Mouse (Mus musculus): ENCODE results near the gene Lrrc8a.

The Lrrc8a gene

GRCm38 (mm10) chr2:30238906-30239465 is 1.5 kb downstream of the Lrrc8a start:
- no peak for DNase-seq (ENCODE audit: low read depth, low spot score)

- DNase-seq (ENCODE audit: low read depth, low spot score) = no peak
Observed at GRCm38 (mm10) chr2:30239777-30240176, 2.3 kb downstream of the Lrrc8a start.

GRCm38 (mm10) chr2:30240267-30240666 is 2.8 kb downstream of the Lrrc8a start, which contains the start of gene Gm28035:
Gm28035 (plus strand) TSS chr2:30240567.
- DNase-seq (ENCODE audit: low read depth, low spot score) = no peak

- DNase-seq (ENCODE audit: low read depth, low spot score) = peak; percentile 44
Observed at GRCm38 (mm10) chr2:30242509-30242908, 5.0 kb downstream of the Lrrc8a start.

GRCm38 (mm10) chr2:30243391-30243790 is 5.9 kb downstream of the Lrrc8a start:
- no peak for DNase-seq (ENCODE audit: low read depth, low spot score)

GRCm38 (mm10) chr2:30244595-30245178 is 7.2 kb downstream of the Lrrc8a start:
- no peak for DNase-seq (ENCODE audit: low read depth, low spot score)

- DNase-seq (ENCODE audit: low read depth, low spot score) = no peak
Observed at GRCm38 (mm10) chr2:30247036-30247435, 9.5 kb downstream of the Lrrc8a start.

- no peak for DNase-seq (ENCODE audit: low read depth, low spot score)
Observed at GRCm38 (mm10) chr2:30247681-30248080, 10.2 kb downstream of the Lrrc8a start.

GRCm38 (mm10) chr2:30249182-30249581 is 11.7 kb downstream of the Lrrc8a start:
- no peak for DNase-seq (ENCODE audit: low read depth, low spot score)

- no peak for DNase-seq (ENCODE audit: low read depth, low spot score)
Observed at GRCm38 (mm10) chr2:30250166-30251128, 12.9 kb downstream of the Lrrc8a start.

- no peak for DNase-seq (ENCODE audit: low read depth, low spot score)
Observed at GRCm38 (mm10) chr2:30251417-30252104, 14.0 kb downstream of the Lrrc8a start.

GRCm38 (mm10) chr2:30252521-30252920 is 15.0 kb downstream of the Lrrc8a start:
- no peak for DNase-seq (ENCODE audit: low read depth, low spot score)

- DNase-seq (ENCODE audit: low read depth, low spot score) = no peak
Observed at GRCm38 (mm10) chr2:30253809-30254208, 16.3 kb downstream of the Lrrc8a start.

GRCm38 (mm10) chr2:30255631-30256395 is 18.3 kb downstream of the Lrrc8a start:
- no peak for DNase-seq (ENCODE audit: low read depth, low spot score)

- DNase-seq (ENCODE audit: low read depth, low spot score) = no peak
Observed at GRCm38 (mm10) chr2:30256616-30257350, 19.3 kb downstream of the Lrrc8a start.

- DNase-seq (ENCODE audit: low read depth, low spot score) = no peak
Observed at GRCm38 (mm10) chr2:30257699-30258460, 20.4 kb downstream of the Lrrc8a start.

GRCm38 (mm10) chr2:30258600-30258999 is 21.1 kb downstream of the Lrrc8a start:
- DNase-seq (ENCODE audit: low read depth, low spot score) = no peak

- DNase-seq (ENCODE audit: low read depth, low spot score) = no peak
Observed at GRCm38 (mm10) chr2:30259131-30260064, 21.9 kb downstream of the Lrrc8a start.
